Mouse (Mus musculus) embryo, embryonic 11.5 days (tissue): ENCODE results near the gene Ift80.
"Not testable (repeated sequence)": the region's sequence is repeated elsewhere in the genome, so short reads cannot be mapped to it uniquely, and the experiment has no call there.

Source experiments
- DNase-seq: peaks from one replicate; pipeline ENCODE4 v3.0.0-alpha.2; 2012; ENCODE audit warnings: low read depth, low spot score

Gene Ift80

DNA sequence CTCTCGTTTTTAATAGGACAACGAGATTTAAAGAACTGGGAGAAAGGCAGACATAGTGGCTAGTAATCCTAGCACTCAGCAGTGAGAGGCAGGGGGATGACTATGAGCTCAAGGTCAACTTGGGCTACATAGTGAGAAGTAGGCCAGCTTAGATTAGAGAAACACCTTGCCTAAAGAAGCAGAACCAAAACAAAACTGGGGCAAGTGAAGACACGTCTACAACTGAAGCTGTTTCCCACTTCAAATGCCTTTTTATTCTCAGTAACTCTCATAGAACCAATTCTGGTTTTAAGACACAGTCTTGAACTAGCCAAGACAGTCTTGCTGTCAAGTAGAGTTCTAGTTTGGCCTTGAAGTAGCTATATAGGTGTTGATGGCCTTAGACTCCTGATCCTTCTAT lies 67.7 kb downstream of the Ift80 start:
- no peak for DNase-seq

DNA sequence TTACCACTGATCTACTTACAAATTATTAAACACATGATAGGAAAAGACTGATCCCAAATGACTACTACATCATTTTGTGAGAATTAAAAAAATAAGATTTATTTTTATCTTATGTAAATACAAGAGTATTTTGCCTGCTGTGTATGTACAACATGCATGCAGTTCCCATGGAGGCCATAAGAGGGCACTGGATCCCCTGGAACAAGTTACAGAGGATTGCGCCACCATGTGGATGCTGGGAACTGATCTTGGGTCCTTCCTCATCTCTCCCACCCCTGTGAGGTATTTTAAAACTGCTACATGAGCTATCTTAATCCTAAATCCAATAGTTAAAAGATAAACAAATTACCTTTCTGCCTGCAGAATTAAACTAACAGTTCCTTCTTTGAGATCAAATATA lies 68.9 kb downstream of the Ift80 start:
- peak; percentile 4 for DNase-seq

DNA sequence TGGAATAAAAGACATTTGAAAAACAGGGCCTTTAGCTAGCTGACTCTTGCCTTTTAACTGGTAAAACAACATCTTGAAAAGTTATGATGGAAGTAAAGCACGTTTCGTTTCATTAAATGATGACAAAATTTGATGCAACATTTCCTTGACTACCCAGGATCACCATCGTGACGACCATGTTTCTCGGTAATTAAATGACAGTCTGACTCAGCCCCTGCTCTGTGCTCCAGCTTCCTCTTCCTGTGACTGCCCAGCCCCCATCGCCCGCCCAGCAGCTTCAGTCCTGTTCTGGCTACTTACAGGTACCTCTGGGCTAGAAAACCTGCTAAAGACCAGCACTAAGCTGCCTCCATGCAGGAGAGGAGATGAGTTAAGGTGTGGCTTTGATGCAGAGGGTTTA lies 70.1 kb downstream of the Ift80 start:
- DNase-seq, result no peak

DNA sequence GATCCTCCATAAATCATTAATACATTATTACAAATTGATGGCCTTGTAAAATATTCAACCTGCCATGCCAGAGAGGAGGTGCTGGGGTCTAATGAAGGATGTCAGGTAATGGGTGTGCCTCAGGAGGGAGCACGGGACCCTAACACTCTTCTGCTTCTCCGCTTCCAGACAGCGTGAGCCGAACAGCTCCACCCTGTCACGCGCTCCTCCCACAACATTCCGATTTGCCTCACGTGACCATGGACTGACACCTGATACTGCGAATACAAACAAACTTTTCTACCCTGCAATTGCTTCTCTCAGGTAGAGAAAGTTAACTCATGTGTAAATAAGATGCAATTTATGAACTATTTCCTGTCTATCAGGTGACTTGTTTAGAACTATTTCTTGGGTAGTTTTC lies 75.8 kb downstream of the Ift80 start:
- DNase-seq, result no peak

DNA sequence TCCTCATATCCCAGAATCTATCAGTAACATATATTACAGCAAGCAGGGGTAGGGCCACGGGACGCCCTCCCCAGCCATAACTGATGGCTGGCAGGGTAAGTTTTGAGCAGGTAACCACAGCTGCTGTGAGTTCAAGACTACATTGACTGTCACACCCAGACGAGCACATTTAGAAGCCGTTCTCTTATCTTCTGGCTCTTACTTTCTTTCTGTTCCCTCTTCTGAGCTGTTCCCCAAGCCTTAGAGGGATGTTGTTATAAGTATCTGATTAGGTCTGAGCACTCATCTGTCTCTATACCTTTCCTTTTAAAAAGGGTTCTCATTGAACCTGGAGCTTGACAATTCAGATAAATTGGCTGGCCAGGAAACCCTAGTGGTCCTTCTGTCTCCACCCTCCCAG lies 96.9 kb downstream of the Ift80 start:
- DNase-seq, result no peak

DNA sequence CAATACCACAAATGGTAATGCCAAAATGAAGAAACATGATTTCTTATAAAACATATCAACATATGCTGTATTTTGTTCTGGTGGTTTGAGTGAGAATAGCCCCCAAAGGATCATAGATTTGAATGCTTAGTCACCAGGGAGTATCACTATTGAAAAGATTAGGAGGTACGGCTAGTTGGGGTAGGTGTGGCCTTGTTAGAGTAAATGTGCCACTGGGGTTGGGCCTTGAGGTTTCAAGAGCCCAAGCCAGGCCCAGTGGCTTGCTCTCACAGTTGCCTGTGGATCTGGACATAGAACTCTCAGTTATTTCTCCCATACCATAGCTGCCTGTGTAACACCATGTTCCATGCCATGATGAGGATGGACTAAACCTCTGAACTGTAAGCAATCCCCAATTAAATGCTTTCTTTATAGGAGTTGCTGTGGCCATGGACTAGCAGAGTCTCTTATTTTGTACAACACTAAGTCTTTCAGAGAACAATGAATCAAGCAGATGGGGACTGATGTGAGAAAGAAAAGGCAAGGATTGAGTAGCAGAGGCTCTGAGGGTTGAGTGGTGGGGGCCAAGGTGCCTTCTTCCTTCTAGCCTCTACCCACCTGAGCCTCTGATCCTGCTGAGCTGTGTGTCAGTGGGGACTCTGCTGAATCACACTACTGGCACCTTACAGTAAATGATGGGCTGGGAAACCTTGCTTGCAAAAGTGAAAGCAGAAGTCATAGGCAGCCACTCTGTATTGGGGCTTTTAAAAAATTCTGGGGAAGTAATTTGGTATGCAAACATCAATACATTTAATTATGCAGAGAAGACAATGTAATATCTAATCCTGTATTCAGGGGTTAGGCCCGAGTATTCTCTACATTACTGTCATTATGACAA lies 99.2 kb downstream of the Ift80 start:
- DNase-seq, result no peak

DNA sequence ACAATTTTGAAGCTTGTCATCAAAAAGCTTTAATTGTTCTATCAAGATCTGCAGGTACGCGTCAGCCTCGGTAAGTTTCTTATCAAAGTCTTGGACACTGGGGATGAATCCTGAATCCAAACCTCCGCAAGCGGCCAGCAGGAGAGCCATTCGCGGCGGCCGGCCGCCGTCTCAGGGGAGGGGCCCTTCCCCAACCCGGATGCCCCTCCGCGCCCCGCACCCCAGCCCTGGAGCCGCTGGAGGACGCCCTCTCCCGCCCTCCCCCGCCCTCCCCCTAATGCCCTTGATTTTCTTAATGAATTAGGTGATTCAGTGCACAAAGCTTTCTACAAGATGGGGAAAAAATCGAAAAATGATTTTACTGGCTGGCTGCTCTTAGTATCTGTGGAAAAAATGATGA lies 101.7 kb downstream of the Ift80 start:
- not testable (repeated sequence) for DNase-seq

DNA sequence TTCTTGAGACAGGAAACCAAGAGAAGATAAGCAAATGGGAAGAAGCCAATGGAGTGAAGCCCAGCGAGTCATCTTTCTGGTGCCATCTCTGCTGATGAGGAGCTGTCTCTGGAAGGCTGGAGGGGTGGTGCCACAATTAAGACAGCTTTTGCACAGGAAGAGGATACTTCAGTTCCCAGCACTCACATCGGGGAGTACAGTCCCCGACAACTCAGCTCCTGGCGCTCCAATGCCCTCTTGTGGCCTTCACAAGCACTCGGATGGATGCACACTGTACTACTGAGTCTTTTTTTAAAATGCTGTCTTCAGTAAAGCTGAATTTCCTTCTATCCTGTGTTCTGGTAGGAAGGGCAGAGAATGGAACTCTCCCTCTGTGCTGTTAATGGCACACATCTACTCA lies 107.2 kb downstream of the Ift80 start:
- DNase-seq, result no peak

DNA sequence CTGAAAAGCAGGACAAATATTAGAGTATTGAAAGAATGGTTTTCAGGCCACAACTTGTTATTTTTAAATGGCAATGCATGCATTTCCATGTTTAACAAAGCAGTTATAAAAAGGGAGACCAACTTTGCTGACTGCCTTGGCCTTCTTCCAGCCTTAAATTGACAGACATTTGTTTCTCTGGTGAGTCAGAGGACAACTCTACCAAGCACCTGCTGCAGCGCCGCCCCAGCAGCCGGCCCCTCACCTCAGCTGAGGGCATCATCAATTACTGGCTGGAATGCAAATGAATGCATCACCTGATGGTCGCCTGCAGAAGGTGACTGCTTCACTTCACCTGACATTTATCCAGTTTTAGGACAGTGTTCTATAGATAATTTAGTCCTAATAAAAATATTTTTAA lies 108.9 kb downstream of the Ift80 start:
- no peak for DNase-seq

DNA sequence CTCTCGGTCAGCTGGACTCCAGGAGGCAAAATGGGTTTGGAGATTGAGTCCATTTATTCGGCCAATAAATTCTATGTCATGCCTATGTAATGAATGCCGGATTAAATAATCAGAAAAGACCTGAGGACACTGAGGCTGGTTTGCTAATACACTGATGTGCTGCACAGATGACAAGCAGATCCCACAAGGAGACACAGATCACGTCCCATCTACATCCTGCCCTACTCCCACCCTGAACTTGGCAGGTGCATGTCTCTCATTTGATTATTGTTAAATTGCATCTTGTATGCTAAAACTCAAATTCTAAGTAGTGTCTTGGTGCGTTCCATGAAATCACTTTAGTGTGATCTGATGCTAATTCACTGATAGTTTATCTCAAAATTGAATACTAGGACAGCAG lies 117.5 kb downstream of the Ift80 start:
- DNase-seq, result no peak

DNA sequence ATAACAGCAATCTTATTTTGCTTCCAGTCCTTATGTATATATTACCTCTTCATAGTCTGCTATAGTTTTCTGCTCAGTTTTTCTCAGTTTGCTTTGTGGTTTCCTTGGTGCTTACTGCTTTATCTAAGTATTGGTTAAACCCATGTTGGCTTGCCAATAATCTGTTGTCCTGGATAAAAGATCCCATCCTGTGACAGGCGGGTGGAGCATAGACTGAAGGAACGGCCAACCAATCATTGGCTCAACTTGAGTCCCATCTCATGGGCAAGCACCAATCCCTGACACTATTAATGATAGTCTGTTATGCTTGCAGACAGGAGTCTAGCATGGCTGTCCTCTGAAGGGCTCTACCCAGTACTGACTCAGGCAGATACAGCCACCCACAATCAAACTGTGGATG lies 130.3 kb downstream of the Ift80 start:
- DNase-seq, result no peak

DNA sequence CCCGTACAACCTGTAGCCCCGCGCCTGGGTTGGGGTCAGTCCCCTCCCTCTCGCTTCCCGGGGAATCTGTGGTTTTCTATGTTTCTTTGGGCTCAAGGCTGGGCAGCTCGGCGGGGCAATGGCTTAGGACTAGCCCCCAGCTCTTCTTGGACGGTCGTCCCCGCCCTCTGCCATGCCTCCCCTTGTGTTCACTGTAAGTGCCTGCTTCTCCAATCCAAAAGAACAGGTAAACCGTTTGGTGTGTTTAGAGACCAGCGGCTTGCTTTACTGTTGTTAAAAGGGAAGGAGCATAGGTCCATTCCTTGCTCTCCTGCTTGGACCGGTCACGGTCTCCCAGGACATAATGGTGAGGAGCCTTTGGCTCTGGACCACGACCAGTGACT lies 133.8 kb downstream of the Ift80 start:
- DNase-seq, result no peak

DNA sequence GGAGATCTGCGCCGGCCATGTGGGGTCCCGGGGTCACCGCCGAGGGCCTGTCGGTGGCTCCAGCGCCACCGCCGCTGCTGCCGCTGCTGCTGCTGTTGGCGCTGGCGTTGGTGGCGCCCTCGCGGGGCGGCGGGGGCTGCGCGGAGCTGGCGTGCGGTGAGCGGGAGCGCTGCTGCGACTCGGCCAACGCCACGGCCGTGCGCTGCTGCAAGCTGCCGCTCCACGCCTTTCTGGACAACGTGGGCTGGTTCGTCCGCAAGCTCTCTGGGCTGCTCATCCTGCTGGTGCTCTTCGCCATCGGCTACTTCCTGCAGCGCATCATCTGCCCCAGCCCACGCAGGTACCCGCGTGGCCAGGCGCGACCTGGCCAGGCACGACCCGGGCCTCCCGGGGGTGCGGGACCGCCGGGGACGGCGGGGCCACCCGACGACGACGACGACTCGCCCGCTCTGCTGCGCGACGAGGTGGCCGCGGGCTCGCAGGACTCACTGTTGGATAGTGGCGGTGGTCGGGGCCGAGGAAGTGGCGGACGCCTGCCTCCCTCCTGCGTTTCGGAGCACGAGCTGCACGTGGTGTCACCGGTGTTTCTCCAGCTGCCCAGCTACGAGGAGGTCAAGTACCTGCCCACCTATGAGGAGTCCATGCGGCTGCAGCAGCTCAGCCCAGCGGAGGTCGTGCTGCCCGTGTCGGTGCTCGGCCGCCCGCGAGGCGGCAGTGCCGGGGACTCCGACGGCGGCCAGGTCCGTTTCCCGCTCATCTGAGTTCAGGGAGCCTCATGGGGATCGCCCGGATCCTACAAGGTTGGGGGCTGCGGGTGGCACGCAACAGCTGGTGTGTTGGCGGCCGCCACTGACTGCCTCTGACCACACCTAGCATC lies 134.4 kb downstream of the Ift80 start:
- DNase-seq, result peak; percentile 20

DNA sequence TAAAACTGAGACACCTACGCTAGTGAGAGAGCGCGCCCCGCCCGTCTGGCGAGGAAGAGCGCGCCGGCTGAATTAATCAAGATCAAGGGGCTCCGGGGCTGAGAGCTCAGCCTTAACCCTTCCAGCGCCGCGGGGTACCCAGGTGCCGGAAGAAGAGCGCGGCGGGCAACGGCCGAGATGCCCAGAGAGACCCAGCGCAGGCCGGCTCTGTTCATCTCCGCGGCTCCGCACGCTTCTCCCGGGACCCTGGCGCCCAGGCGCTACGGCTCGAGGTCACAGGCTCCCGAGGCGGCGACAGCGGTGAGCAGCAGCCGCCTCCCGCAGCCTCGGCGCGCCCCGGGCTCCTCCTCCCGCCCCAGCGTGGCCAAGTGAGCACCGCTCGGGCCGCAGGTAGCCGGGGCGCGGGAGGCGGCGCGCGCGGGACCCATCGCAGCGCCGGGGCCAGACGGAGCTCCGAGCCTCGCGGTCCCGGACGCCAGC lies 135.1 kb downstream of the Ift80 start, which contains the start of gene 1110032F04Rik:
1110032F04Rik (plus strand) TSS at position 376 of the 480 bp plus-strand sequence.
- peak; percentile 16 for DNase-seq

DNA sequence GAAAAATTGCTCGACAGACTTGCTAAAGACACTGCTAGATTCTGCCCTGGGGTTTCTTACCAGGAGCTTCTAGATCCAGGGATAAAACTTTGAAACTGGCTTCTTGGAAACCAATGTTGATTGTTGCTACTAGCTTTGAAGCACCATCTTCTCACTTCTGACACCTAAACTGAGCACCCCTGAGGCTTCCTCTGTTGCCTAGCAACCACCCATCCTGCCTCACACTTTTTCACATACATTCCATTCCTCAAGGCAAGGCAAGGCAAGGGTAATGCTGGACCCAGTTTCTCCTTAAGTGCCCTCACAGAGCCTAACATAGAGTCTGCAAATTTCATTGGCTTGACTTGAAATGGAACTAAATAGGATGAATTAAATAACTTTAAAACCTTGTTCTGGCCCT lies 152.0 kb downstream of the Ift80 start:
- DNase-seq, result no peak

DNA sequence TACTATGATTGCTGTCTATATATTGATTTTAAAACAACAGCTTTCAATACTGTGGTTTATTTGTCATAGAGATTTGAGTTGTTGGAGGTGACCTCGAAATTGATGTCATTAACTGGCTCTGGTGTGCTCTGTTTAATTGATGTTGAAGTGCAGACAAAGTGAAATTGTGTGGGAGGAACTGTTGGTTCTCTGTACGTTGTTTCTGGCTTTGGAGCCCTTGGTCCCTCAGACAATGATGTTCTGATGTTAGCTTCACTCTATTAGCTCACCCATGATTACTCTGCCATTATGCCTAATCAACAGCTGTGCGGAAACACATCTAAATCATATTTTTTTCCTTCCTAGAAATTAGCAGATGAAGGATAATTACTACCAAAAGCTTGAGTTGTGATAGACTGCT lies 156.0 kb downstream of the Ift80 start:
- no peak for DNase-seq

DNA sequence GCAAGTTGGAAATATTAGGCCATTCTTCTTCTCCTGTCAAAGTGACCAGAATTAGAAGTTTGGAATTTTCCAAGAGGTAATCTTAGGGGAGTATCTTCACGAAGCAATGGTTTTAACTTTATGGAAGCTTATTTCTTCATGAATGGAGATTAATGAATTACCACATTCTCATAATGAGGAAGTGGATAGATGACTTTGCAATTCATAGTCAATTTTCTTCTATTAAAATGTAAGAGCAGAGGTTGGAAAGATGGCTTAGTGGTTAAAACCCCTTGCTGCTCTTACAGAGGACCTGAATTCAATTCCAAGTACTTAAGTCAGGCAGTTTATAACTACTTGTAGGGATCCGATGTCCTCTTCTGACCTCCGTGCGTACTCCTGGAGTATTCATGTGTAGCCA lies 160.3 kb downstream of the Ift80 start:
- no peak for DNase-seq
